ENCODE assay signal across 8 mouse cellular contexts in the genomic region with DNA sequence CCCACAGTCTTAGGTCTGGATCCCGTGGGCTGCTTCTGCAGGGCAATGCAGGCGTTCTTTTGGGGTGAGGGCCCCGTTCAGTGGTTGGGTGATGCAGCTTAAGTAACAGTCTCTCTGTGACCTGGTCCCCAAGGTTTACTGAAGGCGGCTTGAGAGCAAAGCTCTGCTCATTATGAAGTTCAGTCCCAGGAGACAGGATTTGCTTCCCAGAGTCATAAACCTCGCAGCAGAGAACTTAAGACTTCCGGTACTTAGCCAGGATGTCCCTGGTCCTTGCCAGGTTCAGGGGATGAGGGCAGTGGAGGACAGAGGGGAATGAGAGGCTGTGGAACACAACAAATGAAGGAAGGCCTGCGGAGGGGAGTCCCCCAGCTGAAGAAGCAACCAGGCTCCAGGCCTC. TPM values are rescaled to one million over a fixed set of nuclear protein-coding genes. Genes with fewer than 3 reads are reported as not detected.
DNase-seq lines count a peak whose midpoint lies in the region; ATAC-seq lines count a peak whose summit lies in the region.

No protein-coding gene starts in this region.

- intact Hi-C loops in left cerebral cortex, postnatal 14 days (cut with DNase I) = no loop called here

- H3K27ac ChIP-seq in forebrain, embryonic 10.5 days = no peak overlapping the region; the same call in 1 of the 2 replicates
- no peak overlapping the region for H3K27ac ChIP-seq in intestine, embryonic 15.5 days
- H3K27ac ChIP-seq in midbrain, embryonic 12.5 days (replicated peaks) = no peak overlapping the region

- H3K36me3 ChIP-seq in forebrain, embryonic 10.5 days (replicated peaks) = no peaks in the 10 kb centered on the region
- H3K36me3 ChIP-seq in intestine, embryonic 15.5 days = no peaks in the 10 kb centered on the region
- H3K36me3 ChIP-seq in midbrain, embryonic 12.5 days = no peaks in the 10 kb centered on the region

- 38% methylated on average over 7 of the region's 7 CpGs for WGBS in forebrain, embryonic 10.5 days
- WGBS in intestine, embryonic 15.5 days = 15% methylated on average over 7 of the region's 7 CpGs
- 29% methylated on average over 7 of the region's 7 CpGs for WGBS in midbrain, embryonic 12.5 days

- H3K9me3 ChIP-seq in forebrain, embryonic 10.5 days = no peaks in the 10 kb centered on the region
- H3K9me3 ChIP-seq in intestine, embryonic 15.5 days = no peaks in the 10 kb centered on the region
- H3K9me3 ChIP-seq in midbrain, embryonic 12.5 days = no peaks in the 10 kb centered on the region

- H3K4me1 ChIP-seq in forebrain, embryonic 10.5 days = peaks cover 11% of the 10 kb centered on the region
- peaks cover 9% of the 10 kb centered on the region for H3K4me1 ChIP-seq in intestine, embryonic 15.5 days (replicated peaks)
- H3K4me1 ChIP-seq in midbrain, embryonic 12.5 days = peaks cover 10% of the 10 kb centered on the region

- peaks cover 41% of the 10 kb centered on the region for H3K27me3 ChIP-seq in forebrain, embryonic 10.5 days (ENCODE audit: poor library complexity, severe bottlenecking)
- H3K27me3 ChIP-seq in intestine, embryonic 15.5 days (replicated peaks) = peaks cover 11% of the 10 kb centered on the region; the same call in 1 of the 2 replicates
- peaks cover 37% of the 10 kb centered on the region for H3K27me3 ChIP-seq in midbrain, embryonic 12.5 days

- peak; percentile 34 for ATAC-seq in intestine, embryonic 15.5 days
- no peak for ATAC-seq in midbrain, embryonic 12.5 days (ENCODE audit: low FRiP score, low read depth)

- peak; percentile 26 for DNase-seq in embryo, embryonic 10.5 days (ENCODE audit: low spot score)
- DNase-seq in embryo, embryonic 10 days (ENCODE audit: low spot score) = no peak
- DNase-seq in forebrain, embryonic 10.5 days (ENCODE audit: extremely low spot score, low spot score) = no peak
- DNase-seq in urinary bladder, postnatal 4 days (ENCODE audit: low spot score in 2 of 2) = no peak
- no peak for DNase-seq in left cerebral cortex, postnatal 14 days (ENCODE audit: low spot score in 2 of 2)
- DNase-seq in thymus, postnatal 14 days = no peak

- peak overlapping the region; percentile 54 for H3K4me3 ChIP-seq in forebrain, embryonic 10.5 days
- peak overlapping the region; percentile 46 for H3K4me3 ChIP-seq in intestine, embryonic 15.5 days (replicated peaks)
- peak overlapping the region; percentile 39 for H3K4me3 ChIP-seq in midbrain, embryonic 12.5 days

- peak overlapping the region; percentile 87 for H3K4me2 ChIP-seq in intestine, embryonic 15.5 days (replicated peaks)
- H3K4me2 ChIP-seq in midbrain, embryonic 12.5 days (replicated peaks) = peak overlapping the region; percentile 65

- H3K9ac ChIP-seq in intestine, embryonic 15.5 days = peak overlapping the region; percentile 46
- no peak overlapping the region for H3K9ac ChIP-seq in midbrain, embryonic 12.5 days (replicated peaks)

RNA-seq across cellular contexts. Expression of a gene that starts 0.5 kb away (rescaled TPM):
- polyA plus RNA-seq in forebrain, embryonic 10.5 days (2016; fragmentation: Nextera tagmentation; extraction: Ambion mirVana) = 0.12 and 0.31 TPM in 2 replicates
- polyA plus RNA-seq in intestine, embryonic 15.5 days (2015; fragmentation: Nextera tagmentation; extraction: Ambion mirVana) = 1.6 and 1.9 TPM in 2 replicates
- polyA plus RNA-seq in midbrain, embryonic 12.5 days (2016; fragmentation: Nextera tagmentation; extraction: Ambion mirVana) = 0.13 and 0.16 TPM in 2 replicates
- under 1 TPM in 1 of 2 experiments, not detected in 1; 0.30 TPM for total RNA-seq in left cerebral cortex, postnatal 14 days (2021)
